Comparison of ENCODE assay signal across 21 mouse cellular contexts in the genomic region with DNA sequence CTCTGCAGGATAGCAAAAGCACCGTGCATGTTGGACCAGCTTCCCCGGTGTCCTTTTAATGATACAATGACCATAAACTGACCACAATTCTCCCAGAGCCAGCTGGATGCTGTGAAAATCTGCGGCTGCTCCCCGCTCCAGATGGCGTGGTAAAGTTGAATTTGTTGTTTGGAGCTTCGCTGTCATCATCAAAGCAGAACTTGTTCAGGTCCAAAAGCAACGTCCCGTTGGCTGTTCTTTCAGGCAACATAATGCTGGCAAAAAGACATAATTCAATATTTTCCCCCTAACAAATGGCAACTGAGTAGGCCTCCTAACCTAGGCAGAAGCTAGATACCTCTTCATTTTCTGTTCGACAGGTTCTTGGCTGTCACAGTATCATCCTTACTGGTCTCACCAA. TPM values are rescaled to one million over a fixed set of nuclear protein-coding genes. Genes with fewer than 3 reads are reported as not detected.
DNase-seq lines count a peak whose midpoint lies in the region; TF ChIP-seq lines count a peak whose summit lies in the region.
"Had no signal": no experiment of that assay in that cellular context is flagged by ENCODE, and none has a peak within 500 bp of the region (broad histone marks: within the 10 kb centered on the region; RNA-seq: fewer than 3 reads in every experiment).

No protein-coding gene starts in this region.

- H3K27me3 ChIP-seq in E14TG2a.4 (ENCODE audit: insufficient read depth, low read length) = peaks cover 25% of the 10 kb centered on the region
- H3K27me3 ChIP-seq: embryonic facial prominence, embryonic 12.5 days; forebrain, embryonic 15.5 days; Patski had no signal

- H3K9me3 ChIP-seq in E14TG2a.4 (ENCODE audit: low read length) = no peaks in the 10 kb centered on the region
- H3K9me3 ChIP-seq: embryonic facial prominence, embryonic 10.5 days; embryonic facial prominence, embryonic 12.5 days; forebrain, embryonic 13.5 days; forebrain, embryonic 15.5 days; G1E had no signal

- H3K4me1 ChIP-seq in E14TG2a.4 (replicated peaks; ENCODE audit: low read depth, low read length) = peaks cover 26% of the 10 kb centered on the region

- no peak for TF ChIP-seq CTCF in layer of hippocampus, adult 2 months (conservative IDR thresholded peaks at IDR 0.05)
- TF ChIP-seq CTCF in E14TG2a.4 (conservative IDR thresholded peaks at IDR 0.05; ENCODE audit: low read length) = no peak

- H3K4me3 ChIP-seq in layer of hippocampus, adult 2 months = no peak overlapping the region
- 0 out of 2 replicates have a peak overlapping the region, but pooled peaks have one; percentile 4 for H3K4me3 ChIP-seq in E14TG2a.4 (replicated peaks; ENCODE audit: low read length)
- H3K4me3 ChIP-seq: embryonic facial prominence, embryonic 10.5 days; embryonic facial prominence, embryonic 12.5 days; forebrain, embryonic 13.5 days; forebrain, embryonic 15.5 days had no signal

- DNase-seq in cerebellum, postnatal 10 days = peak; percentile 18 to 33
- DNase-seq in cerebellum, postnatal 4 days (ENCODE audit: low spot score in 2 of 2) = no peak
- peak in 1 of 2 experiments; percentile 31 for DNase-seq in layer of hippocampus, adult 2 months (ENCODE audit: low spot score in 2 of 2)
- no peak for DNase-seq in layer of hippocampus, adult 9-10 months (ENCODE audit: low spot score)
- DNase-seq in gastrocnemius, adult 18-20 months (ENCODE audit: low spot score) = no peak
- DNase-seq: adrenal gland, adult 8-10 months; adrenal gland, postnatal 14 days; adrenal gland, postnatal 36 days; cerebellum, adult 11-12 months; cerebellum, adult 2 months; cerebellum, adult 9-10 months; cerebellum, postnatal 14 days; cerebellum, postnatal 36 days; forebrain, postnatal 0 days had no signal

- peak overlapping the region; percentile 78 for H3K27ac ChIP-seq in layer of hippocampus, adult 2 months
- H3K27ac ChIP-seq: embryonic facial prominence, embryonic 10.5 days; embryonic facial prominence, embryonic 12.5 days; forebrain, embryonic 13.5 days; forebrain, embryonic 15.5 days had no signal

- no peaks in the 10 kb centered on the region for H3K36me3 ChIP-seq in E14TG2a.4 (ENCODE audit: insufficient read depth, low read length)
- H3K36me3 ChIP-seq: embryonic facial prominence, embryonic 10.5 days; embryonic facial prominence, embryonic 12.5 days; forebrain, embryonic 15.5 days; G1E had no signal

RNA-seq across cellular contexts. Expression of gene Cdhr3, which starts 39.4 kb away (rescaled TPM):
- total RNA-seq in layer of hippocampus, adult 2 months (2021) = 1 to 10 TPM; 2.1 to 2.7 TPM
- 1 to 10 TPM in 1 of 2 experiments, under 1 TPM in 1; 0.36 to 1.2 TPM for total RNA-seq in gastrocnemius, adult 18-20 months (2021)
- total RNA-seq: adrenal gland, postnatal 14 days had no signal

Comparison
In these comparisons a context has a peak if more than half of its experiments do, and no peak if none do; other contexts are left out.
1. DNase-seq: peak in cerebellum, postnatal 10 days (2 of 2); none in cerebellum, postnatal 4 days (0 of 2), layer of hippocampus, adult 9-10 months (single experiment) and gastrocnemius, adult 18-20 months (single experiment).